Mouse (Mus musculus): ENCODE measurements around the gene Abca13.

- TF ChIP-seq EP300 (IDR thresholded peaks at IDR 0.05; ENCODE audit: insufficient read depth, low read depth, low read length) (no peak), POLR2A (IDR thresholded peaks at IDR 0.05; ENCODE audit: insufficient read depth, low read length) (no peak), CTCF (IDR thresholded peaks at IDR 0.05; ENCODE audit: low read depth, low read length) (no peak)
Measured at GRCm38 (mm10) chr11:9159953-9160352, 31.8 kb upstream of the Abca13 start.
